Mouse (Mus musculus): ENCODE data around the gene Prm3.
"Not testable (repeated sequence)": the region's sequence is repeated elsewhere in the genome, so short reads cannot be mapped to it uniquely, and the experiment has no call there.

Gene Prm3

DNA sequence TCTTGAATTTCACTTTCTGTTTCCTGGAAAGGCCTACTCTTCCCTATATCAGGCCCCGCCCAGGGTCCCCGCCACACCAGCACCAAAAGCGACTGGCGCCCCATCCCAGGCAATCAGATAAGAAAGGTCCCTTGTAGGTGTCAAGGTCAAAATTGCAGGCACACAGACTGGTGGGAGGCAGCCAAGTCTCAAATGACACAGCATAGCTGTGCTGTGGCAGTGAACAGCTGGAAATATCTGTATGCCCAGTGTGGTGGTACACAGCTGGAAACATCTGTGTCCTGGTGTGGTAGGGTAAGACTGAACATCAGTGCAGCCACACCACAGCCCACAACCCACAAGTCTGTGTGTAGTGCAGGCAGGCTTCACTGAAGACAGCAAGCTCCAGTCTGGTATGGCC, 24.1 kb upstream of the Prm3 start:
- Histone ChIP-seq H3K4me3 (replicated peaks; ENCODE audit: low read length) (no peak overlapping the region), H3K36me3 (ENCODE audit: insufficient read depth, low read length) (no peaks in the 10 kb centered on the region), H3K27me3 (ENCODE audit: insufficient read depth, low read length) (peaks cover 31% of the 10 kb centered on the region), H3K9me3 (ENCODE audit: low read length) (no peaks in the 10 kb centered on the region), H3K4me1 (replicated peaks; ENCODE audit: low read depth, low read length) (peaks cover 22% of the 10 kb centered on the region)
- TF ChIP-seq NANOG (IDR thresholded peaks at IDR 0.05; ENCODE audit: borderline replicate concordance, low read length) = no peak

DNA sequence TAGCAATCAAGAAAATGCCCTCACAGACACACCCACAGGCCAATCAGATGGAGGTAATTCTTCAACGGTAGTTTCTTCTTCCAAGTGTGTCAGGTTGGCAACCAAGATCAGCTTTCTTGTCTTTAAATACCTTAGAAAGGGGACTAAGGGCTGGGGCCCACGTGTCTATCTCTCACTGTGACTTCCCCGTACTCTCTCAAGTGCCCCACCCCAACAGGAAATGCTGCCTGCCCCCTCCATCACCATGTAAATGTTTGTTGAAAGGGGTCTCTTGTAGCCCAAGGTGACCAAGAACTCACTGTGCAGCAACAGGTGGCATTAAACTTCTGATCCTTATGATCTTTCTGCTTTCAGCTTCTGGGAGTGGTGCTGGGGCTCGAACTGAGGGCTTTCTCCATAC, 23.0 kb upstream of the Prm3 start:
- H3K9me3 ChIP-seq (ENCODE audit: low read length) = no peaks in the 10 kb centered on the region
- H3K4me3 ChIP-seq (replicated peaks; ENCODE audit: low read length) = no peak overlapping the region
- TF ChIP-seq NANOG (IDR thresholded peaks at IDR 0.05; ENCODE audit: borderline replicate concordance, low read length) (no peak), CTCF (conservative IDR thresholded peaks at IDR 0.05; ENCODE audit: low read length) (no peak), POU5F1 (IDR thresholded peaks at IDR 0.05; ENCODE audit: borderline replicate concordance, low read length) (no peak)
- H3K27me3 ChIP-seq (ENCODE audit: insufficient read depth, low read length) = peaks cover 38% of the 10 kb centered on the region
- H3K36me3 ChIP-seq (ENCODE audit: insufficient read depth, low read length) = no peaks in the 10 kb centered on the region
- peaks cover 22% of the 10 kb centered on the region for H3K4me1 ChIP-seq (replicated peaks; ENCODE audit: low read depth, low read length)

DNA sequence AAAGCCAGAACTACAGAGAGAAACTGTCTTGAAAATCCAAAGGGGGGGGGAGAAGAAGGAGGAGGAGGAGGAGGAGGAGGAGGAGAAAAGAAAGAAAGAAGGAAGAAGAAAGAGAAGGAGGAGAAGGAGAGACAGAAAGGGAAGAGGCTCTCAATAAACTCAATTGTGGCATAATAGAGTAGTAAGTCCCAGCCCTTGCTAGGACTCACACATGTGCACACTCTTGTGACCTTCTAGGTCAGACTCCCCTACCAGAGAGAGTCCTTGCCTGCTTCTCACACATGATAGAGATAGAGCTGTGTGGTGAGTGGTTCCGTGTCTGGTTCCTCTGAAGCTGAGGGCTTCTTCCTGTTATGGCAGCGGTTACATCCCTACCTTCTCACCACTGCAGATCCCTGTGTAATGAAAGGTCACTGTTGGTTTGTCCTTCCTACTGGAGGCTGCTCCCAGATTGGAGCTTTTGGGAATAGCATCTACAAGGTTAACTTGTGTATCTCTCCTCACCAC, 22.2 kb upstream of the Prm3 start, which contains the start of gene Gm11172:
Gene Gm11172 (plus strand): TSS at position 51 of the 507 bp plus-strand sequence.
- Histone ChIP-seq H3K36me3 (ENCODE audit: insufficient read depth, low read length) (no peaks in the 10 kb centered on the region), H3K4me1 (replicated peaks; ENCODE audit: low read depth, low read length) (peaks cover 15% of the 10 kb centered on the region), H3K9me3 (ENCODE audit: low read length) (no peaks in the 10 kb centered on the region), H3K4me3 (replicated peaks; ENCODE audit: low read length) (no peak within 1 kb of the TSS), H3K27me3 (ENCODE audit: insufficient read depth, low read length) (peaks cover 43% of the 10 kb centered on the region)
- TF ChIP-seq NANOG (IDR thresholded peaks at IDR 0.05; ENCODE audit: borderline replicate concordance, low read length) (no peak), POU5F1 (IDR thresholded peaks at IDR 0.05; ENCODE audit: borderline replicate concordance, low read length) (no peak), CTCF (conservative IDR thresholded peaks at IDR 0.05; ENCODE audit: low read length) (no peak)

DNA sequence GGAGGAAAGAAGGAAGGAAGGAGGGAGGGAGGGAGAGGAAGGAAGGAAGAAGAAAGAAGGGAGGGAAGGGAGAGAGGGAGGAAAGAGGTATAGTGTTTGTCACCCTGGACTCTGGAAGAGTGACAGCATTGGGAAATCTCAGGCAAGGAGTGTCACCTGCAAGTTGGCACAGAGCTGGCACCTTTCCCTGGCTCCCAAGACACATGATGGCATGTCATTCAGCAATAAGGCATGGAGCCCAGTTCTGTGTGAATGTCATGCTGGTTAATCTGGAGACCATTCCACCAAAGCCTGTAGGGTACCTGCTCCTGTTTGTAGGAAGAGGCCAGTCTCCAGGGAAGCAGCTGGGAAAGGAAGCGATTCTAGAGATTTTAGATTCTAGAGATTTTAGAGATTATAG, 19.7 kb upstream of the Prm3 start:
- H3K36me3 ChIP-seq (ENCODE audit: insufficient read depth, low read length) = no peaks in the 10 kb centered on the region
- H3K4me3 ChIP-seq (replicated peaks; ENCODE audit: low read length) = no peak overlapping the region
- H3K9me3 ChIP-seq (ENCODE audit: low read length) = no peaks in the 10 kb centered on the region
- H3K4me1 ChIP-seq (replicated peaks; ENCODE audit: low read depth, low read length) = peaks cover 13% of the 10 kb centered on the region
- peaks cover 47% of the 10 kb centered on the region for H3K27me3 ChIP-seq (ENCODE audit: insufficient read depth, low read length)
- TF ChIP-seq NANOG (IDR thresholded peaks at IDR 0.05; ENCODE audit: borderline replicate concordance, low read length) (no peak), CTCF (conservative IDR thresholded peaks at IDR 0.05; ENCODE audit: low read length) (no peak), POU5F1 (IDR thresholded peaks at IDR 0.05; ENCODE audit: borderline replicate concordance, low read length) (no peak)

DNA sequence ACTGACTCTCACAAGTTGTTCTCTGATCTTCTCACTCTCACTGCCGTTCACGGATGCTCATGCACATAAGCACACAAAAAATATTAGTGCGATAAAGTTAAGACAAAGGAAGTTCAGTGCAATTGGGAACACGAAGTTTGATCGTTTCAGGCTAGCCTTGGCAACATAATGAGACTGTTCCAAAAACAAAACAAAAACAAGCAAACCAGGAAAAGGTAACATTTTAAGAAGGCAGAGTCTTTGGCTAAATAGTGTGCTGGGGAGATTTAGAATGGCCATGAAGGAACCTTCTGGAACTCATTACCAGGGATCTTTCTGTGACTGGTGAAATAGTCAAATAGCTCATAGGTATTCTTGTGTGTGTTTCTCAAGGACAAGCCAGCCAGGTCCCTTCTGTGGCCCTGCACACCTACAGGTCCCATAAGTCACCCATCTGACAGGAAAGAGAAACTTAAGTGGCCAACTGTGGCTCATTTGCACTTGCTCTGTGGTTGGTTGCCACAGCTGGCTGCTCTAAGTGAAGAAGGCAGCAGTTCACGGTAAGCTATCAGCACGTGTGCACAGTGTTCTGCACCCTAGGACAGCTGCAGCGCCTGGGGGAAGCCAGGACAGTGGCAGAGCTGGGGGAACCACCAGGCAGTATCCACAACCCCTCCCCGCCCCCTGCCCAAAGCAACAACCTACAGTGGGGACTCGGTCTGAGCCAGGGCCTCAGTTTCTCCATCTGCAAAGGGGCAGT, 15.2 kb upstream of the Prm3 start, which contains the start of gene Prm1:
Gene Prm1 (minus strand): TSS at position 51 of the 739 bp plus-strand sequence.
- H3K4me3 ChIP-seq (replicated peaks; ENCODE audit: low read length) = no peak within 1 kb of the TSS
- 0 out of 2 replicates have a peak, but pooled peaks cover 4% of the 10 kb centered on the region for H3K4me1 ChIP-seq (replicated peaks; ENCODE audit: low read depth, low read length)
- TF ChIP-seq POU5F1 (IDR thresholded peaks at IDR 0.05; ENCODE audit: borderline replicate concordance, low read length) (no peak), CTCF (conservative IDR thresholded peaks at IDR 0.05; ENCODE audit: low read length) (no peak), NANOG (IDR thresholded peaks at IDR 0.05; ENCODE audit: borderline replicate concordance, low read length) (no peak)
- no peaks in the 10 kb centered on the region for H3K36me3 ChIP-seq (ENCODE audit: insufficient read depth, low read length)
- peaks cover 39% of the 10 kb centered on the region for H3K27me3 ChIP-seq (ENCODE audit: insufficient read depth, low read length)
- no peaks in the 10 kb centered on the region for H3K9me3 ChIP-seq (ENCODE audit: low read length)

DNA sequence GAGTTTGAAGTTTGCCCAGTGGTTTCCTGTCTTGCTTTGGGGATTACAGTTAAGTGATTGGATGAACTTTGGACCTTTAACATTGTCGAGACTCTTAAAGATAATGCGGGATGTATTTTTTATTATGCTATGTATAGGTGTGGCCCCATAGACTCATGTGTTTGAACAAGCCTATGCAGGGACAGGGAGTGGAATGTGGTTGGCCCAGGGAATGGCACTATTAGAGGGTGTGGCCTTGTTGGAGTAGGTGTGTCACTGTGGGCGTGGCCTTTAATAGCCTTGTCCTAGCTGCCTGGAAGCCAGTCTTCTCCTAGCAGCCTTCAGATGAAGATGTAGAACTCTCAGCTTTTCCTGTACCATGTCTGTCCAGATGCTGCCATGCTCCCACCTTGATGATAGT, 11.7 kb upstream of the Prm3 start:
- H3K27me3 ChIP-seq (ENCODE audit: insufficient read depth, low read length) = peaks cover 16% of the 10 kb centered on the region
- H3K4me1 ChIP-seq (replicated peaks; ENCODE audit: low read depth, low read length); H3K4me3 ChIP-seq (replicated peaks; ENCODE audit: low read length); H3K36me3 ChIP-seq (ENCODE audit: insufficient read depth, low read length); H3K9me3 ChIP-seq (ENCODE audit: low read length): not testable (repeated sequence)

DNA sequence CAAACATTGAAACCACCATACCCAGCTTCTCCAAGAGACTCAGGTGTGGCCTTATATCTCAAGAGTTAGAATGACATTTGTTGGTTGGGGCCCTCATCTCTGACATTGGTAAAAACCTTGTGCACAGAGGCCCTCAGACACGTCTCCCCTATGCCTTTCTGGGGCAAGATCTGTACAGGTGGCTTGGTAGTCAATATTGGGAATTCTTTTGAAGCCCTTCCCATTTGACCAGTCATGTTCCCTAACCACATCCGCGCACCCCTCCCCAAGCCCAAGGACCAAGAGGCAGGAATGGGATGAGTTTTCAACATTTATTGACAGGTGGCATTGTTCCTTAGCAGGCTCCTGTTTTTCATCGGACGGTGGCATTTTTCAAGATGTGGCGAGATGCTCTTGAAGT, 5.3 kb upstream of the Prm3 start, which contains the start of gene Prm2:
Gene Prm2 (minus strand): TSS at position 101 of the 400 bp plus-strand sequence.
- no peak for TF ChIP-seq POU5F1 (IDR thresholded peaks at IDR 0.05; ENCODE audit: borderline replicate concordance, low read length)
- no peak for TF ChIP-seq CTCF (conservative IDR thresholded peaks at IDR 0.05; ENCODE audit: low read length)
- no peak for TF ChIP-seq NANOG (IDR thresholded peaks at IDR 0.05; ENCODE audit: borderline replicate concordance, low read length)
- peaks cover 4% of the 10 kb centered on the region; the same call in 1 of the 2 replicates for H3K4me1 ChIP-seq (replicated peaks; ENCODE audit: low read depth, low read length)
- H3K9me3 ChIP-seq (ENCODE audit: low read length) = no peaks in the 10 kb centered on the region
- H3K27me3 ChIP-seq (ENCODE audit: insufficient read depth, low read length) = peaks cover 51% of the 10 kb centered on the region
- H3K4me3 ChIP-seq (replicated peaks; ENCODE audit: low read length) = no peak within 1 kb of the TSS
- no peaks in the 10 kb centered on the region for H3K36me3 ChIP-seq (ENCODE audit: insufficient read depth, low read length)

DNA sequence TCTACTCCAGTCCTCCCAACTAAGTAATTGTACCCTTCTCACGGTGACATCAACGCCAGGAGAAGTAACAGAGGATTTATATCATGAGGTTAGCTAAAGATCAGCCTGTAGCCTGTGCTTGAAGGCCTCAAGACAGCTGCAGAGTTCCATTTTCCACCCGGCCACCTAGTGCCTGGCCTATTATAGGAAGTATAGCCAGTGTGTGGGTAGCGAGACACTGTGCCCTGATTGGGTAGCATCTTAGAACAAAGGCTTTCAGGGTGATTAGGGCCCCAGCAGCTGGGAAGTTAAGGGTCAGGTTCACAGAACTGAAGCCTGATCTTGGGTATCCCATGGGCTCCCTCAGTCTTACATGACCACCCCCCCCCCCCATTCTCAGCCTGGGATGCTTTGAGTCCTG, 1.8 kb downstream of the Prm3 start:
- H3K27me3 ChIP-seq (ENCODE audit: insufficient read depth, low read length) = peaks cover 51% of the 10 kb centered on the region
- TF ChIP-seq POU5F1 (IDR thresholded peaks at IDR 0.05; ENCODE audit: borderline replicate concordance, low read length) (no peak), CTCF (conservative IDR thresholded peaks at IDR 0.05; ENCODE audit: low read length) (no peak), NANOG (IDR thresholded peaks at IDR 0.05; ENCODE audit: borderline replicate concordance, low read length) (no peak)
- H3K4me3 ChIP-seq (replicated peaks; ENCODE audit: low read length) = peak overlapping the region; percentile 65; the same call in 1 of the 2 replicates
- no peaks in the 10 kb centered on the region for H3K9me3 ChIP-seq (ENCODE audit: low read length)
- H3K36me3 ChIP-seq (ENCODE audit: insufficient read depth, low read length) = no peaks in the 10 kb centered on the region
- H3K4me1 ChIP-seq (replicated peaks; ENCODE audit: low read depth, low read length) = peaks cover 38% of the 10 kb centered on the region

DNA sequence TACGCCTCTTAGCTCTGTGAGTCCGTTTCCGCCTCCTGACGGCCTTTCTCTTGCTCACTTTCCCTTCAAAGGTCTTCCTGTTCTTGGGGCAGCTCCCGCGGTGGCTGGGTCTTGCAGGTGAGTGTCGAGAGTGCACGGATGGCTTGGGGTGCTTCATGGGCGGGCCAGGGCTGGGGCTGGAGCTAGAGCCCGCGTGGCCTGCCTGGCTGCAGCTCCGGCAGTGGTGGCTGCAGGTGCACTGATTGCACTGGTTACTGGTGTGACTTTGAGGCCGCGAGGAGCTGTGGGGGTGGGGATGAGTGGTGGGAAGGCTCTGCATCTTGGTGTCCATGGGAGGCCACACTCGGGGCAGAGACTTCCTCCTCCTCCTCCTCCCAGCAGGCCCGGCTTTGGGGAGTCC, 2.4 kb downstream of the Prm3 start, which contains the start of gene Tnp2:
Gene Tnp2 (minus strand): TSS at position 390 of the 400 bp plus-strand sequence.
- TF ChIP-seq NANOG (IDR thresholded peaks at IDR 0.05; ENCODE audit: borderline replicate concordance, low read length) = no peak
- TF ChIP-seq POU5F1 (IDR thresholded peaks at IDR 0.05; ENCODE audit: borderline replicate concordance, low read length) = no peak
- no peak for TF ChIP-seq CTCF (conservative IDR thresholded peaks at IDR 0.05; ENCODE audit: low read length)
- Histone ChIP-seq H3K4me3 (replicated peaks; ENCODE audit: low read length) (peak within 1 kb of the TSS; percentile 65), H3K27me3 (ENCODE audit: insufficient read depth, low read length) (peaks cover 54% of the 10 kb centered on the region), H3K4me1 (replicated peaks; ENCODE audit: low read depth, low read length) (peaks cover 43% of the 10 kb centered on the region), H3K36me3 (ENCODE audit: insufficient read depth, low read length) (no peaks in the 10 kb centered on the region), H3K9me3 (ENCODE audit: low read length) (no peaks in the 10 kb centered on the region)

Measured in E14TG2a.4 (cell line).